Mouse (Mus musculus): ENCODE results near the gene Lyplal1. TPM values are rescaled to one million over a fixed set of nuclear protein-coding genes. Genes with fewer than 3 reads are reported as not detected.

Gene Lyplal1
- 23.1 and 24.1 TPM in 2 replicates for polyA plus RNA-seq (2014; fragmentation: Nextera tagmentation; extraction: Ambion mirVana)

GRCm38 (mm10) chr1:186116701-186117488 is at the start of gene Lyplal1:
TSS of gene Lyplal1 (minus strand) at chr1:186117310.
- 0 out of 2 replicates have a peak, but pooled peaks have one; percentile 2 for TF ChIP-seq CTCF (IDR thresholded peaks at IDR 0.05; ENCODE audit: low read depth)
- no peaks in the 10 kb centered on the region for H3K27me3 ChIP-seq (ENCODE audit: insufficient read depth, low read length)
- peak within 1 kb of the TSS; percentile 73 for H3K27ac ChIP-seq (ENCODE audit: low read depth)
- H3K36me3 ChIP-seq (ENCODE audit: insufficient read depth): no peaks in the 10 kb centered on the region
- peak within 1 kb of the TSS; percentile 80 for H3K9ac ChIP-seq
- peak within 1 kb of the TSS; percentile 87 for H3K4me2 ChIP-seq
- WGBS: 3% methylated on average over 44 of the region's 44 CpGs
- H3K9me3 ChIP-seq (ENCODE audit: low read depth, low read length): no peaks in the 10 kb centered on the region
- peak; percentile 98 for DNase-seq
- H3K4me3 ChIP-seq (ENCODE audit: low read depth, low read length): peak within 1 kb of the TSS; percentile 70
- peak; percentile 89 for ATAC-seq (ENCODE audit: insufficient read depth)
- peaks cover 6% of the 10 kb centered on the region; the same call in 1 of the 2 replicates for H3K4me1 ChIP-seq (ENCODE audit: insufficient read depth)

- TF ChIP-seq CTCF (IDR thresholded peaks at IDR 0.05; ENCODE audit: low read depth): no peak
- H3K27me3 ChIP-seq (ENCODE audit: insufficient read depth, low read length): no peaks in the 10 kb centered on the region
- H3K9ac ChIP-seq: no peak overlapping the region
- no peaks in the 10 kb centered on the region for H3K9me3 ChIP-seq (ENCODE audit: low read depth, low read length)
- 31% methylated on average over 2 of the region's 2 CpGs for WGBS
- no peaks in the 10 kb centered on the region for H3K4me1 ChIP-seq (ENCODE audit: insufficient read depth)
- H3K36me3 ChIP-seq (ENCODE audit: insufficient read depth): no peaks in the 10 kb centered on the region
- H3K4me2 ChIP-seq: no peak overlapping the region
- DNase-seq: no peak
- H3K27ac ChIP-seq (ENCODE audit: low read depth): no peak overlapping the region
- no peak overlapping the region for H3K4me3 ChIP-seq (ENCODE audit: low read depth, low read length)
- ATAC-seq (ENCODE audit: insufficient read depth): no peak
Measured at GRCm38 (mm10) chr1:186163616-186164015, 46.5 kb upstream of the Lyplal1 start.

GRCm38 (mm10) chr1:186163206-186163605 is 46.1 kb upstream of the Lyplal1 start:
- DNase-seq: peak; percentile 36

GRCm38 (mm10) chr1:186150376-186150775 is 33.3 kb upstream of the Lyplal1 start:
- Histone ChIP-seq H3K4me3 (ENCODE audit: low read depth, low read length) (no peak overlapping the region), H3K9ac (no peak overlapping the region), H3K9me3 (ENCODE audit: low read depth, low read length) (no peaks in the 10 kb centered on the region), H3K4me1 (ENCODE audit: insufficient read depth) (peaks cover 3% of the 10 kb centered on the region; the same call in 1 of the 2 replicates), H3K4me2 (no peak overlapping the region), H3K27ac (ENCODE audit: low read depth) (no peak overlapping the region), H3K27me3 (ENCODE audit: insufficient read depth, low read length) (no peaks in the 10 kb centered on the region), H3K36me3 (ENCODE audit: insufficient read depth) (no peaks in the 10 kb centered on the region)
- TF ChIP-seq CTCF (IDR thresholded peaks at IDR 0.05; ENCODE audit: low read depth): no peak
- ATAC-seq (ENCODE audit: insufficient read depth) (no peak), DNase-seq (no peak)
- 79% methylated on average over 5 of the region's 5 CpGs for WGBS

More at GRCm38 (mm10) chr1:186163206-186163605, 46.1 kb upstream of the Lyplal1 start:
- no peaks in the 10 kb centered on the region for H3K9me3 ChIP-seq (ENCODE audit: low read depth, low read length)
- H3K4me2 ChIP-seq: no peak overlapping the region
- H3K27ac ChIP-seq (ENCODE audit: low read depth): no peak overlapping the region
- TF ChIP-seq CTCF (IDR thresholded peaks at IDR 0.05; ENCODE audit: low read depth): no peak
- no peak for ATAC-seq (ENCODE audit: insufficient read depth)
- no peak overlapping the region for H3K9ac ChIP-seq
- no peaks in the 10 kb centered on the region for H3K27me3 ChIP-seq (ENCODE audit: insufficient read depth, low read length)
- WGBS: 37% methylated on average over 12 of the region's 12 CpGs
- no peaks in the 10 kb centered on the region for H3K4me1 ChIP-seq (ENCODE audit: insufficient read depth)
- H3K4me3 ChIP-seq (ENCODE audit: low read depth, low read length): no peak overlapping the region
- no peaks in the 10 kb centered on the region for H3K36me3 ChIP-seq (ENCODE audit: insufficient read depth)

GRCm38 (mm10) chr1:186145444-186145843 is 28.3 kb upstream of the Lyplal1 start:
- no peak for TF ChIP-seq CTCF (IDR thresholded peaks at IDR 0.05; ENCODE audit: low read depth)
- DNase-seq (peak; percentile 75), ATAC-seq (ENCODE audit: insufficient read depth) (peak; percentile 90)
- Histone ChIP-seq H3K4me3 (ENCODE audit: low read depth, low read length) (no peak overlapping the region), H3K27ac (ENCODE audit: low read depth) (peak overlapping the region; percentile 83; the same call in 1 of the 2 replicates), H3K4me1 (ENCODE audit: insufficient read depth) (peaks cover 13% of the 10 kb centered on the region; the same call in 1 of the 2 replicates), H3K9ac (no peak overlapping the region), H3K9me3 (ENCODE audit: low read depth, low read length) (no peaks in the 10 kb centered on the region), H3K27me3 (ENCODE audit: insufficient read depth, low read length) (no peaks in the 10 kb centered on the region), H3K4me2 (peak overlapping the region; percentile 46), H3K36me3 (ENCODE audit: insufficient read depth) (no peaks in the 10 kb centered on the region)
- 6% methylated on average over 6 of the region's 6 CpGs for WGBS

- no peak overlapping the region for H3K9ac ChIP-seq
- TF ChIP-seq CTCF (IDR thresholded peaks at IDR 0.05; ENCODE audit: low read depth): no peak
- H3K36me3 ChIP-seq (ENCODE audit: insufficient read depth): no peaks in the 10 kb centered on the region
- peaks cover 13% of the 10 kb centered on the region for H3K4me1 ChIP-seq (ENCODE audit: insufficient read depth)
- 82% methylated on average over 2 of the region's 2 CpGs for WGBS
- H3K4me2 ChIP-seq: no peak overlapping the region
- no peak for DNase-seq
- H3K27ac ChIP-seq (ENCODE audit: low read depth): no peak overlapping the region
- H3K27me3 ChIP-seq (ENCODE audit: insufficient read depth, low read length): no peaks in the 10 kb centered on the region
- no peak overlapping the region for H3K4me3 ChIP-seq (ENCODE audit: low read depth, low read length)
- H3K9me3 ChIP-seq (ENCODE audit: low read depth, low read length): no peaks in the 10 kb centered on the region
- no peak for ATAC-seq (ENCODE audit: insufficient read depth)
Measured at GRCm38 (mm10) chr1:186140191-186140590, 23.1 kb upstream of the Lyplal1 start.

GRCm38 (mm10) chr1:186137873-186138272 is 20.8 kb upstream of the Lyplal1 start:
- no peak overlapping the region for H3K4me2 ChIP-seq
- DNase-seq: peak; percentile 84
- ATAC-seq (ENCODE audit: insufficient read depth): peak; percentile 87
- H3K27ac ChIP-seq (ENCODE audit: low read depth): peak overlapping the region; percentile 83
- no peaks in the 10 kb centered on the region for H3K9me3 ChIP-seq (ENCODE audit: low read depth, low read length)
- no peak overlapping the region for H3K4me3 ChIP-seq (ENCODE audit: low read depth, low read length)
- peaks cover 5% of the 10 kb centered on the region for H3K4me1 ChIP-seq (ENCODE audit: insufficient read depth)
- H3K27me3 ChIP-seq (ENCODE audit: insufficient read depth, low read length): no peaks in the 10 kb centered on the region
- TF ChIP-seq CTCF (IDR thresholded peaks at IDR 0.05; ENCODE audit: low read depth): no peak
- H3K36me3 ChIP-seq (ENCODE audit: insufficient read depth): no peaks in the 10 kb centered on the region
- WGBS: 24% methylated on average over 12 of the region's 12 CpGs
- H3K9ac ChIP-seq: no peak overlapping the region
